Mouse (Mus musculus) CH12.LX (cell line): ENCODE measurements around the gene Hist1h3g. TPM values are rescaled to one million over a fixed set of nuclear protein-coding genes. Genes with fewer than 3 reads are reported as not detected.
"Not testable (repeated sequence)": the region's sequence is repeated elsewhere in the genome, so short reads cannot be mapped to it uniquely, and the experiment has no call there.

ENCODE experiments used
- DNase-seq: peaks from one replicate; pipeline ENCODE4 v3.0.0-alpha.2; 2013; ENCODE audit errors: extremely low read depth
- H3K27ac ChIP-seq: 2 replicates; pipeline ENCODE4 v1.5.1; 2012; ENCODE audit warnings: low read depth, mild to moderate bottlenecking, control low read depth, moderate library complexity; ENCODE audit not compliant: insufficient read depth
- H3K27me3 ChIP-seq: replicated peaks from 2 replicates; pipeline ENCODE3; 2012; ENCODE audit warnings: inconsistent platforms
- H3K36me3 ChIP-seq, 2 experiments: replicated peaks in 1 of 2; 2 replicates each; pipeline versions ENCODE3 to v1.6.1; 2012; ENCODE audit warnings: inconsistent platforms in 1 of 2, low read length in 1 of 2, mild to moderate bottlenecking in 1 of 2, mixed read lengths in 1 of 2, moderate library complexity in 1 of 2; ENCODE audit not compliant: control insufficient read depth in 1 of 2, insufficient read depth in 1 of 2
- H3K4me1 ChIP-seq, 2 experiments: 2 replicates each; pipeline ENCODE4 v1.6.1; 2012; ENCODE audit warnings: inconsistent platforms in 1 of 2, moderate library complexity in 1 of 2; ENCODE audit not compliant: insufficient read depth in 2 of 2, control insufficient read depth in 1 of 2
- H3K4me2 ChIP-seq: 2 replicates; pipeline ENCODE4 v1.6.1; 2012; ENCODE audit warnings: low read depth, mild to moderate bottlenecking, control low read depth; ENCODE audit not compliant: poor library complexity, insufficient read depth, severe bottlenecking
- H3K4me3 ChIP-seq, 3 experiments: fragments of 150-350 bp in 1 of 3; sonication (generic) in 1 of 3; replicated peaks in 1 of 3; 2 replicates each; pipeline versions ENCODE3 to v1.5.1; 2011 to 2012; ENCODE audit warnings: low read depth in 2 of 3, low read length in 2 of 3, mild to moderate bottlenecking in 2 of 3, moderate library complexity in 2 of 3, control low read depth in 1 of 3, improper control_type of control experiment in 1 of 3, inconsistent platforms in 1 of 3, mixed read lengths in 1 of 3; ENCODE audit not compliant: poor library complexity in 1 of 3
- H3K79me2 ChIP-seq: replicated peaks from 2 replicates; pipeline ENCODE4 v1.6.1; 2012; ENCODE audit warnings: mild to moderate bottlenecking, moderate library complexity; ENCODE audit not compliant: control insufficient read depth, poor library complexity, insufficient read depth, severe bottlenecking; ENCODE audit errors: extremely low read depth
- H3K9ac ChIP-seq: 2 replicates; pipeline ENCODE4 v1.6.1; 2012; ENCODE audit warnings: low read depth, mild to moderate bottlenecking, control low read depth, moderate library complexity; ENCODE audit not compliant: insufficient read depth
- H3K9me3 ChIP-seq: replicated peaks from 2 replicates; pipeline ENCODE3; 2012; ENCODE audit warnings: low read length, inconsistent platforms, mixed read lengths
- CHD1 ChIP-seq: IDR thresholded peaks from 2 replicates; pipeline ENCODE4 v1.6.1; 2012; ENCODE audit warnings: low read depth, low read length, improper control_type of control experiment, inconsistent platforms
- CHD2 ChIP-seq: IDR thresholded peaks from 2 replicates; pipeline ENCODE4 v1.6.1; 2011; ENCODE audit warnings: low read length, improper control_type of control experiment
- E2F4 ChIP-seq: IDR thresholded peaks from 2 replicates; pipeline ENCODE4 v1.6.1; 2011; ENCODE audit warnings: low read depth, low read length, improper control_type of control experiment; ENCODE audit not compliant: insufficient replicate concordance
- HCFC1 ChIP-seq: IDR thresholded peaks from 2 replicates; pipeline ENCODE4 v1.6.1; 2012; ENCODE audit warnings: low read depth, mild to moderate bottlenecking, inconsistent platforms, low read length, improper control_type of control experiment
- JUN ChIP-seq: IDR thresholded peaks from 2 replicates; pipeline ENCODE4 v1.6.1; 2011; ENCODE audit warnings: low read depth, mild to moderate bottlenecking, low read length, improper control_type of control experiment, moderate library complexity; ENCODE audit not compliant: insufficient read depth
- JUND ChIP-seq: conservative IDR thresholded peaks from 2 replicates; pipeline ENCODE4 v1.6.1; 2011; ENCODE audit warnings: low read depth, low read length, improper control_type of control experiment
- MXI1 ChIP-seq: IDR thresholded peaks from 2 replicates; pipeline ENCODE4 v1.6.1; 2011; ENCODE audit warnings: mild to moderate bottlenecking, low read depth, low read length, improper control_type of control experiment
- MYC ChIP-seq: IDR thresholded peaks from 2 replicates; pipeline ENCODE4 v1.6.1; 2011; ENCODE audit warnings: low read depth, mild to moderate bottlenecking, improper control_type of control experiment, low read length
- NELFE ChIP-seq: IDR thresholded peaks from 2 replicates; pipeline ENCODE4 v1.6.1; 2011; ENCODE audit warnings: low read depth, low read length, improper control_type of control experiment
- NRF1 ChIP-seq: IDR thresholded peaks from 2 replicates; pipeline ENCODE4 v1.6.1; 2014; ENCODE audit warnings: low read depth, mild to moderate bottlenecking, inconsistent platforms, low read length, improper control_type of control experiment, moderate library complexity
- PAX5 ChIP-seq: IDR thresholded peaks from 2 replicates; pipeline ENCODE4 v1.6.1; 2012; ENCODE audit warnings: low read length, inconsistent platforms, mixed read lengths
- POLR2A ChIP-seq: IDR thresholded peaks from 2 replicates; pipeline ENCODE4 v1.6.1; 2011; ENCODE audit warnings: low read depth, mild to moderate bottlenecking, improper control_type of control experiment, low read length
- POLR2AphosphoS2 ChIP-seq: IDR thresholded peaks from 2 replicates; pipeline ENCODE4 v1.6.1; 2011; ENCODE audit warnings: low read depth, low read length, improper control_type of control experiment
- RCOR1 ChIP-seq: conservative IDR thresholded peaks from 2 replicates; pipeline ENCODE4 v1.6.1; 2012; ENCODE audit warnings: low read depth, mild to moderate bottlenecking, inconsistent platforms, low read length, improper control_type of control experiment
- SIN3A ChIP-seq: IDR thresholded peaks from 2 replicates; pipeline ENCODE4 v1.6.1; 2012; ENCODE audit warnings: low read length, improper control_type of control experiment, inconsistent platforms
- SMC3 ChIP-seq: IDR thresholded peaks from 2 replicates; pipeline ENCODE4 v1.6.1; 2011; ENCODE audit warnings: low read depth, low read length, improper control_type of control experiment
- UBTF ChIP-seq: IDR thresholded peaks from 2 replicates; pipeline ENCODE4 v1.6.1; 2012; ENCODE audit warnings: low read depth, mild to moderate bottlenecking, inconsistent platforms, low read length, improper control_type of control experiment, moderate library complexity
- USF2 ChIP-seq: conservative IDR thresholded peaks from 2 replicates; pipeline ENCODE4 v1.6.1; 2011; ENCODE audit warnings: low read depth, low read length, improper control_type of control experiment
- ZKSCAN1 ChIP-seq: IDR thresholded peaks from 2 replicates; pipeline ENCODE4 v1.6.1; 2012; ENCODE audit warnings: low read depth, inconsistent platforms, low read length, improper control_type of control experiment, borderline replicate concordance
- ZMIZ1 ChIP-seq: IDR thresholded peaks from 2 replicates; pipeline ENCODE4 v1.6.1; 2012; ENCODE audit warnings: low read depth, mild to moderate bottlenecking, inconsistent platforms, low read length, improper control_type of control experiment
- dilution Hi-C: fragments of 300-500 bp; cut with MboI; formaldehyde crosslinking; loops from 2 replicates; pipeline ENCODE4 v1.14.3; 2020; ENCODE audit warnings: low sequenced_read_pairs; ENCODE audit not compliant: extremely low pct_unique_long_range_greater_than_20kb, extremely low pct_ligation_motif_present
- in situ Hi-C: fragments of 300-500 bp; cut with MboI; formaldehyde crosslinking; loops from 3 replicates; pipeline ENCODE4 v1.14.3; 2019; ENCODE audit warnings: low sequenced_read_pairs, low pct_ligation_motif_present, low pct_unique_long_range_greater_than_20kb, mixed read lengths
- polyA plus RNA-seq: library from polyadenylated mRNA; unstranded; fragments of >175 nt; gene quantifications from 2 replicates; pipeline ENCODE4 v1.2.1, GENCODE M21; 2012; ENCODE audit warnings: low read depth; ENCODE audit not compliant: insufficient read length
- total RNA-seq, 2 experiments: library from RNA; depleted of rRNA; stranded (reverse); fragments of 300-350 nt in 1 of 2; fragments of >200 nt in 1 of 2; gene quantifications; 2 replicates each; pipeline ENCODE4 v1.2.3; 2012 to 2014

Gene Hist1h3g
- total and polyA plus RNA-seq, 3 experiments: 3.4 to 608 (median 75.3) TPM

DNA sequence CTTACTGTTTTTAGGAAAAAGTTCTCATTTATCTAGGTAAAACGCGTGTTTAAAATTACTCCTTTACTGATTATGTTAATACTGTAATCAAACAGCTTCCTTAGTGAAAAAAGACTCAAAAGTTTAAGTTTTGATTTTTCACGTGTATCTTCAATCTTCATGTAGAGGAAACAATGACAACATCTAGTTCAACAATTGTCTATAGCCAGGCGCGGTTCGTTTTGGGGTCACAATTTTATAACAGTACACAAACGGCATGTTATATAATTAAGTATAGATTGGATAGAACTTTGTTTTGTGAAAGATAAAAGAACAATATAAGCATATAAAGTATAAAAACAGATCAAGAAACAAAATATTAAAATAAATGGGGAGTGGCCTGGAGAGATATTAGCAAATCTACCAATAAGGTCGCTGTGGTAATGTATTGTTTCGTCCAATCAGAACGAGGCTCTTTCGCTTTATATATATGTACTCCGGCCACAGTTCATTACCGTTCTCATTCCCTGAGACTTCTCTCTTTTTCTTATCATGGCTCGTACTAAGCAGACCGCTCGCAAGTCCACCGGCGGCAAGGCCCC is 40.1 kb downstream of the Hist1h3g start, which contains the start of gene Hist1h3d (continued):
- TF ChIP-seq PAX5: no peak
- no peak for TF ChIP-seq E2F4
- no peak for TF ChIP-seq ZKSCAN1
- TF ChIP-seq NELFE: peak; percentile 95
- peak; percentile 15; the same call in 1 of the 2 replicates for TF ChIP-seq JUN
- no peak for TF ChIP-seq HCFC1
- TF ChIP-seq USF2: no peak
- peak; percentile 79; the same call in 1 of the 2 replicates for TF ChIP-seq MYC
- TF ChIP-seq JUND: peak; percentile 62; the same call in 1 of the 2 replicates
- no peak for TF ChIP-seq NRF1

GRCm38 (mm10) chr13:23575864-23576313 is 40.7 kb downstream of the Hist1h3g start:
- H3K4me2 ChIP-seq: peak overlapping the region; percentile 58; the same call in 1 of the 2 replicates
- H3K4me3 ChIP-seq: peak overlapping the region; percentile 19 to 69 (median 46)

DNA sequence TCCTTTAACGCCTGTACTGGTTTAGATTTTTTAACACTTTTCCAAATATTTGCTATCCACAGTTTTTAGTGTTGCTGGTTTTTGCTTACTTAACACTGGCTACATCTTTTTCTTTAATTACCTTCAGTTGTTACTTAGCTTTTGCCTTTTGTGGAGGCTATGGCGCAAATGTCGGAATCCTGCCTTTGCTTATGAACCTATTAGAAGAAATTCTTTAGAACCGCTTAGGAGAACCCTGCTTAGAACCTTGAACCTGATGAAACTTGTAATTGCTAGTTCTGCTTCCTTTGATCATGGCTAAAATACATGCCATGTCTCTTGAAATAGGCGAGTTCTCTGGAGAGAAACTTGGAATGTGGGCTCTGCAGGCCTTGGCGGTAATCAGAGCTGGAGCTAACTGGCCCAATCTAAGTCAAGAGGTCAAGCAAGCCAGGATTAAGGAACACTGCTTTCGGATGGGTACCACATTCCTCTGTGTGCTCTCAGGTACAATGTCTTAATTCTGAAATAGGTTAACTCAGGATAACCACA is 41.2 kb downstream of the Hist1h3g start:
- in situ Hi-C loops: no loop called here
- dilution Hi-C loops: no loop called here
- Histone ChIP-seq H3K9ac (peak overlapping the region; percentile 88), H3K27me3 (no peaks in the 10 kb centered on the region), H3K4me1 (peaks cover 0 to 23% of the 10 kb centered on the region in 2 experiments; a peak in 2 of 4 replicates), H3K9me3 (no peaks in the 10 kb centered on the region), H3K4me2 (peak overlapping the region; percentile 58), H3K4me3 (peak overlapping the region; percentile 19 to 69 (median 46)), H3K27ac (peak overlapping the region; percentile 77), H3K36me3 (no peaks in the 10 kb centered on the region), H3K79me2 (no peaks in the 10 kb centered on the region)
- no peak for DNase-seq
- peak; percentile 69; the same call in 1 of the 2 replicates for TF ChIP-seq RCOR1
- no peak for TF ChIP-seq JUND
- TF ChIP-seq SMC3: no peak; the same call in 1 of the 2 replicates
- TF ChIP-seq ZMIZ1: peak; percentile 73; the same call in 1 of the 2 replicates
- peak; percentile 3; the same call in 1 of the 2 replicates for TF ChIP-seq MXI1
- TF ChIP-seq NELFE: peak; percentile 63
- no peak for TF ChIP-seq JUN
- peak; percentile 99 for TF ChIP-seq POLR2AphosphoS2
- no peak for TF ChIP-seq PAX5
- TF ChIP-seq MYC: peak; percentile 27; the same call in 1 of the 2 replicates
- TF ChIP-seq CHD1: peak; percentile 96
- TF ChIP-seq SIN3A: peak; percentile 50; the same call in 1 of the 2 replicates
- TF ChIP-seq CHD2: 0 out of 2 replicates have a peak, but pooled peaks have one; percentile 55
- TF ChIP-seq POLR2A: peak; percentile 75

More at GRCm38 (mm10) chr13:23575864-23576313, 40.7 kb downstream of the Hist1h3g start:
- TF ChIP-seq NELFE (peak; percentile 83), UBTF (peak; percentile 91), SIN3A (peak; percentile 8; the same call in 1 of the 2 replicates), ZMIZ1 (peak; percentile 98), HCFC1 (0 out of 2 replicates have a peak, but pooled peaks have one; percentile 6), POLR2A (peak; percentile 92), MXI1 (peak; percentile 6; the same call in 1 of the 2 replicates)
- TF ChIP-seq, all 38 proteins: peak for 7; not testable (repeated sequence) for 31
- Histone ChIP-seq H3K4me1 (peaks cover 0 to 20% of the 10 kb centered on the region in 2 experiments; a peak in 2 of 4 replicates), H3K27ac (peak overlapping the region; percentile 87), H3K9ac (peak overlapping the region; percentile 88)
- in situ Hi-C loops, dilution Hi-C loops, H3K9me3 ChIP-seq, H3K36me3 ChIP-seq, DNase-seq, H3K27me3 ChIP-seq, H3K79me2 ChIP-seq: not testable (repeated sequence)
